Mouse (Mus musculus): ENCODE data around the gene Txn1.

Txn1 gene

DNA sequence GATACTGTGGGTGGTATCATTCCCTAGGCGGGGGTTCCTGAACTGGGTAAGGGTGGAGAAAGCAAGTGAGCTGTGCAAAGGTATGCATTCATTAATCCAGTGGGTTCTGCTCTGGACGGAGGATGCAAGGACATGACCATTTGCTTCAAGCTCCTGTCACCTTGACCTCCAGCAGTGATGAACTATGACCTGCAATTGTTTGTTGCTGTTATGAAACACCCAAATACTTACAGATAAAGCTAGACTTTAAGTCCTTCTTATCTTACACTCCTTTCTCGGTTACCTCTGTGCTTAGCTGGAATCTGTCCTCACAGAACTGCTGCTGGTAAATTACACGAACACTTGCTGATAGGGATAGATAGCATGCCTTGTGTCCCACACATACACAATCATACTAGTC, 15.6 kb downstream of the Txn1 start:
- no peak for DNase-seq (ENCODE audit: low spot score in 2 of 2)

DNA sequence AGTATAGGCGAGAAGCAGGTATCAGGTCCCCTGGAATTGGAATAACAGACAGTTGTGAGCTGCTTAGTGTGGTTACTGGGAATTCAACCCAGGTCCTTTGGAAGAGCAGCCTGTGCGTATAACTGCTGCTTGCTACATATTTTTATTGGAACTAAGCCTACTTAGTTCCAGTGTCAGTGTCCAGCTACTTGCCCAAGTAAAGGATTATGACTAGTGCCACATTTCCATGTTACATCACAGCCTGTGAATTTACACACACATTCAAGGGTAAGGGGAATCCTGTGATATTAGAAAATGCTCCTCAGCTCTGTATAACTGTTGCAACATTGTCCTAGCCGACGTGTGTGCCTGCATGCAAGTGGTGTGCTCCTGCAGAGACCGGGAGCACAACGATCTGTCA, 18.9 kb downstream of the Txn1 start:
- no peak for DNase-seq (ENCODE audit: low spot score in 2 of 2)

- no peak for DNase-seq (ENCODE audit: low spot score in 2 of 2)
Observed at GRCm38 (mm10) chr4:57934181-57934580, 22.0 kb downstream of the Txn1 start.

- no peak for DNase-seq (ENCODE audit: low spot score in 2 of 2)
Observed at GRCm38 (mm10) chr4:57930559-57931170, 25.5 kb downstream of the Txn1 start.

DNA sequence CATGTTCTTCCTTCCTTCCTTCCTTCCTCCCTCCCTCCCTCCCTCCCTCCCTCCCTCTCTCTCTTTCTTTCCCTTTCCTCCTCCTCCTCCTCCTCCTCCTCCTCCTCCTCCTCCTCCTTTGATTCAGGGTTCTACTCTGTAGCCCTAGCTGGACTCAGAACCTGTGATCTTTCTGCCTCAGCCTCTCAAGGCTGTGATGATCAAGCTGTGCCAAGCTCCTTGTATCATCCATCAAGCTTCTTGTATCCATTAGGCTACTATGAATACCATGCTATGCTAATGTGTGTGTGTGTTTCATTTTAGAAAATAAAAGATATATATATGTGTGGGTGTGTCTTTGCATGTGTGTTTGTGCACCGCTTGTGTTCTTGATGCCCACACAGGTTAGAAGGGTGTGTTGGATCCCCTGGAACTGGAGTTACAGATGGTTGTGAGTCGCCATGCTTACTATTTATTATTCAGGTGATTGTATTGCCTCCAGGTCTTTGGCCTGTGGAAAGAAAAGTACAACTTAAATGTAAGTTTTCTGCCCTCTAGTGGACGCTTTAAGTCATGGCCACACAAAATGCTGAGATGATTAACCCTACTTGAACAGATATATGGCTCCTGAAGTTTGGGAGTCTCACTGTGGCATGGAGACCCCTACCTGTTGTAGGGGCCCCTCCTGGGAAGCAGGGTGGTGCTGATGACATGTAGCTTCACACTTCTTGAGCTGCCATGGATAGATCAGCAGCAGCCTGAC, 28.6 kb downstream of the Txn1 start:
- no peak for DNase-seq (ENCODE audit: low spot score in 2 of 2)

DNA sequence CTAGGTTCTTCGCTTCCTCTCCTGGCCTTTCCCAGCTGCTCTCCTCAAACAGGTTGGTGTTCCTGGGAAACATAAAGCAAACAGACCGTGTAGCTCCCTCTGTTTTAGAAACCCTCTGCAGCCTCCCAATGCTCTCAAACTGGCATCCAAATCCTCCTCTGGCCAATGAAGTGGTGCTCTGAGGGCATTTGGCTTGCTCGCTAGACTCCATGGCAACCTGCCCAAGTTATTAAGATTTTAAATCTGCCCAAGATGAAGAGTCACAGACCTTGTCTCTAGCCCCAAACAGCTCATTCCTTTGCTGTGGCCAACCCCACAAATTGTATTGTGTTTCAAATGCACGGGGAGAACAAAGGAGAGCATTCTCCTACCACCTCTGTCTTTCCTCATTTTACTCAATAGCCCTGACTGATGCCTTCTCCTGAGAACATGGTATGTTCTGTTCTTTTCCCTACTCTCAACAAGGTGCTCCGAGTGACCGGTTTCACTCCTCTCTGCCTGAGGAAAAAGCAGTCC, 31.6 kb downstream of the Txn1 start:
- no peak for DNase-seq (ENCODE audit: low spot score in 2 of 2)

- no peak for DNase-seq (ENCODE audit: low spot score in 2 of 2)
Observed at GRCm38 (mm10) chr4:57922171-57922570, 34.0 kb downstream of the Txn1 start.

DNA sequence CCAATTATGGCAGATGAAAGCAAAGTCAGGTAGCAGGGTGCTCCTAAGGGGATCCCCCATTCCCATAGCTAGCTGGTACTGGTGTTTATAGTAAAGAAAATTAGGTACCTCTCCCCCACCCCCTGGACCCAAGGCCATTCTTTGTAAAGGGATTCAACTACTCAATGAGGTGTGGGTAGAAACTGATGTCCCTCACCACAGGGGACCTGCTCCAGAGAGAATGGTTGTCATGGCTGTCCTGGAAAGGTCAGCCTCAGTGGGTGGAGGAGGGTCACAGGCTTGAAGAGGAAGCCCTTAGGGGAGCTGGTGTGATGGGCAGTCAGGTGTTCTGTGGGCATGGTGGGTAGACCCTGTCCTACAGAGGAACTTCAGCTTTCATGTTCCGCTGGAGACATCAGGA, 35.7 kb downstream of the Txn1 start:
- no peak for DNase-seq (ENCODE audit: low spot score in 2 of 2)

DNA sequence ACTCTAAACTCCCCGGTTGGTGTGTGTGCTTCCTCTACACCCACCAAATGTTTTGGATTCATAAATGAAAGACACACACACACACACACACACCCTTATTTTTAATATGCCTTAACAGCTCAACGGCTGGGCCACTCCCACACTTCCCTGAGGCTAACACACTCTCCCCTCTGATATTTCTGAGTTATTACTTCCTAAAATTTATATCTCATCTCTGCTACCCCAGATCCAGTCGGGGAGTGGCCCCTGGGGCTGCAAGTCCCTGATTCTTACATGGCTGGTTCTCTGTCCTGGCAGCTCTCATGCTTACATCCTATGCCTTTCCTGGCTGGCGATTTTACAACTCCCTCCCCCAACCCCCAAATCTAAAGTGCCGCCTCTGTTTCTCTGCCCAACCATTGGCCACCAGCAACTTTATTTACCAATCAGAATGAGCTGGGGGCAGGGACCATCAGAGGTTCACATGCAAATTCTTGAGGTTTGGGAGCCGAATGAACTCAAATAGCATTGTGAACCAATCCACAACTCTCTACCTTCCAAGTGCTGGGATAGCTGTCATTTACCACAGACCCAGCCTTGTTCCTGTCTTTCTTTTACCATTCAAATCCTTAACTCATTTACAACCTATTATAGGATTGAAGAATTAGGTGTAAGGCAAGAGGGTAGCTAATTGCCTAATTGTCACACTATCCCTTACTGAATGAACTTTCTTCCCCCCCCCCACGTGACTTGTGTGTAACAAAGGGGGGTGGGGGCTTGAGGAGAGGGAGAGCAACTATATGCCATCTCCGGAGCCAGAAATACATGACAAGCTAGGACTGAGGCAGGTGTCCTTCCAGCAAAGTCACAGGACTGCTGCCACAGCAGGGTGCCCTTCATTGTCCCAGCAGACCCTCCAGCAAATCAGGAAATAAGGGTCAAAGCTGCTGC, 36.5 kb downstream of the Txn1 start:
- no peak for DNase-seq (ENCODE audit: low spot score in 2 of 2)

GRCm38 (mm10) chr4:57916711-57917110, 39.5 kb downstream of the Txn1 start:
- DNase-seq (ENCODE audit: low spot score in 2 of 2): no peak

DNA sequence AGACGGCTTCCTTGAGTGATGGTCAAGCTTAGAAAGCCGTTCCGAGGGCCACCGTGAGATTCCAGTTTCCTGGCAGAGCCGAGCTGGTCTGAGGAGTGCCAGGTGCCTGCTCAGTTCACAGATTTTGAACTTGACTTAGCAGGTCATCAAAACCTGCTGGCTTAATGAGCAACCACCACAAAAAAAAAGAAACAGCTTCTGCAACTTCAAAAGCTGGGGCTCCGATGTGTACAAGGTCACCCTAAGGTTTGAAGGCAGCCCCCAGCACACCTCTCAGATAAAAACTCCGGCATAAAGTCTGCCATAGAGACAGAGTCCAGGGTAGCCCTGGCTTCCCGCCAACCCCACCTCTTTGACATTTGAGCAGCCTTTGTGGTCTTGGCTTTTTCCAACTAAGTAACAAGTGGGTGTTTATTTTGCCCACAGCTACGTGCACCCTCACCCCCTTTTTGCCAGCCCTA, 40.0 kb downstream of the Txn1 start, which contains the start of gene D630039A03Rik:
D630039A03Rik (minus strand) TSS at position 97 of the 461 bp plus-strand sequence.
- DNase-seq (ENCODE audit: low spot score in 2 of 2): peak in 1 of 2 experiments; percentile 9

DNA sequence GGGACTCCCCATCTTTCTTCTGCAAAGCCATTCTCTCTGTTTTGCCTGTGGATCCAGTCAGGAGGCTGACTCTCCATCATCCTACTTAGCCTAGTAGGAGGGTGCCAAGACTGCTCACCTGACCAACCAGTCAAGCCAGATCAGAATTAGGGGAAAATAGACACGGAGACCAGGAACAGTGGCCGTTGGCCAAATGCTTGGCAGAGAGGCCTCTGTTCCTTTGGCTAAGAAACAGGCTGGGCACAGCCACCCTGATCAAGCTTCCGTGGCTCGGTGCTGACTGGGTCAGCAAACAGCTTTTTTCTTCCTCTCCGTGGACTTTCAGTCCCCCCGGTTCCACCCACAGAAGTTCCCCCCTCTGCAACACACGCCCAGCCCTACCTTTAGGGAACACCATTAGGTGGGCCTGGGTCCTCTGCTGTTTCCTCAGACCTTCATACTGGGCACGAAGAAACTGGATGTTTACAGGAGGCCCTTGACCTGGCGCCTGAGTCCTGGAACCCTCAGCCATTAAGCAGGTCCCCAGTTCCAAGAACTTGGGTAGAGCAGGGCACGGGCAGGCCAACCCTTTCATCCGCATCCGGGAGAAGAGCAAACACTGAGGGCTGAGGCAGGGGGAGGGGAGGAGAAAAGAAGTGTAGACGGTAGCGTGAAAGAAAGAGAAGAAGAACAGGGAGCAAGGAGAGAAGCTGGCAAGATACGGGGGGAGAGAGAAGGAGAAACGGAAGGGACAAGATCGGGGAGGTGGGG, 40.8 kb downstream of the Txn1 start:
- DNase-seq (ENCODE audit: low spot score in 2 of 2): no peak

DNA sequence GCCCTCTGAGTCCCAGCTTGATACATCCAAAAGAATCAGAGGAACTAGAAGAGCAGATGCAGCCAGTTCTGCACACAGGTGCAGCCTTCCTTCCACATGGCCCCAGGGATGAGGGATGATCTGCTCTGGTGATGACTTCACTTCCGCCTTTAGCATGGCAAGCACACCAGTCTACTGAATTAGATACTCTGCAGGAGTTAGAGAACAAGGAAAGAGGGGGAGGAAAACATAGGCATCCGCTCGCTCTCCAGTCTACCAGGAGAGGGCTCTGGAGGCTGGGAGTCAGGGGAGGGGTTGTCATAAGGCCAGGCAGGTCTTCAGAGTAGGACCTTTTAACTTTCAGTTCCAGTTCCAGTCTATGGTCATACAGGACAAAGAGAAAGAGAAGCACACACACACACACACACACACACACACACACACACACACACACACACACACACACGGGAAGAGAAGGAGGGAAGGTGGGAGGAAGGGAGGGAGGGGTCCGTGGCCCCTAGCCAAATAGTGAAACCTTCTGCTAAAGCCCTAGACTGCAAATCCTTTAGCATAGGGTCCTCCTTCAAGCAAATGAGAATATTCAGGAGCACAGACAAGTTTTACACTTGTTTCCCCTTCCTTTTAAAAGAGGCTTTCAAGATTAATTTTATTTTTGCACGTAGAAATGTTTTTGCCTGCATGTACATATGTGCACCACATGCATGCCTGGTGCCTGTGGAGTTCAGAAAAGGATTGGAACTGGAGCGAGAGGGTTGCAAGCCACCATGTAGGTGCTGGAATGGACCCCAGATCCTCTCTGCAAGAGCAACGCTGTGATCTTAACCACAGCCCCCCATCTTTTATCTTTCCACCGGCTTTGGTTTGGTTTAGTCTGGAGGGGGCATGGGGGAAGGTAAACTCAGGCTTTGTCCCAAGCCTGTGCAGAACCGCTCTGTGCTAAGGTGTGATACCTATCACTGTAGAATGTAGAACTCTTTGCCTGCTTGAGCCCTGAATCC, 41.7 kb downstream of the Txn1 start:
- no peak for DNase-seq (ENCODE audit: low spot score in 2 of 2)

DNA sequence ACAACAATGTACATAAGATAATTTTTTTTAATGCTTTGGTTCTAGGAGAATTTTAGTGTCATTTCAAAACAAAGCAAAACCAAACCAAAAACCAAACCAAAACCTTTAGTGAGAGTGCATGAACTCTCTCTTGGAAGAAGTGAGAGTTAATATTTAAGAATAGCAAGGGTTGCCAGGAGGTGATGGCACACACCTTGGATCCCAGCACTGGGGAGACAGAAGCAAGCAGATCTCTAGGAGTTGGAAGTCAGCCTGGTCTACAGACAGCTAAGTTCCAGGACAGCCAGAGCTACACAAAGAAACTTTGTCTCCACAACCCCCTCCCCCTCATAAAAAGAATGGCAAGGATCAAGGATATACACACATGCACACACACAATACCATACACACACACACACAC, 43.2 kb downstream of the Txn1 start:
- no peak for DNase-seq (ENCODE audit: low spot score in 2 of 2)

- DNase-seq (ENCODE audit: low spot score in 2 of 2): no peak
Observed at GRCm38 (mm10) chr4:57908860-57909259, 47.4 kb downstream of the Txn1 start.

DNA sequence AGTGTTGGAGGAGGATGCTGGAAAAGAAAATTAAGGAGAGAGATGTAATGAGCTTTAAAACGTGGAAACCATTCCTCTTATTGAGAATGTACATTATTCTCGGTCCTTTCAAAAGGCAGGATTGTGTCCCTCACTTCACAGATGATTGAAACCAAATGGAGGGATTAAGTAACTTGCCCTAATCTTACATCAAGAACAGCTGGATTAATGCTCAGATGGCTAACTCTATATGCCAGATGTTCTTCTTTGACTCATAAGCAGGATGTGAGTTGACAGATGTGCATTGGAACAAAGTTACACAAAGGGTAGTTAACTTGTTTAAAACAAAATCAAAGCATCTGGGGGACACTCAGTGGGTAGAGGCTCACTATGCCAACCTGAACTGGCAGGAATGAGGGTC, 49.5 kb downstream of the Txn1 start:
- DNase-seq (ENCODE audit: low spot score in 2 of 2): no peak

- DNase-seq (ENCODE audit: low spot score in 2 of 2): no peak
Observed at GRCm38 (mm10) chr4:57904638-57905037, 51.6 kb downstream of the Txn1 start.

DNA sequence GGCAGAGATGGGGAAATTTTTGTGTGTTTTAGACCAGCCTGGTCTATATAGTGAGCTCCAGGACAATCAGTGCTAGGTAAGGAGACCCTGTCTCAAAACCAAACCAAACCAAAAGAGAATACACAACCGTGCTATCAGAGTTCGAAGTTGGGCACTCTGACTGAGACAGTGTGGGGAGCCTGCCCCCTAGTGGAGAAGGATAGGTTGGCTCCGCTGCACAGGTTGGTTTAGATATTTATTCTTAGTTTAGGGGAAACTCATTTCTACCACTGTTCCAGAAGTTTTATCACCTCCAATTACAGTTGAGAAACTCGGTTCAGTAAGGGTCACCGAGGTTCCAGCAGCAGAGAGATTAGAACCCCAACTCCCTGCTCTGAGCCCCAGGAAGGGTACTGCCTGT, 52.0 kb downstream of the Txn1 start:
- DNase-seq (ENCODE audit: low spot score in 2 of 2): peak; percentile 32 to 65

- DNase-seq (ENCODE audit: low spot score in 2 of 2): no peak
Observed at GRCm38 (mm10) chr4:57902619-57903018, 53.6 kb downstream of the Txn1 start.

- DNase-seq (ENCODE audit: low spot score in 2 of 2): no peak
Observed at GRCm38 (mm10) chr4:57901210-57901609, 55.0 kb downstream of the Txn1 start.

Measured in natural killer cell, adult 2 months (primary cell).